Mouse (Mus musculus) thymus, adult 2 months (tissue): ENCODE data around the gene Dner. TPM values are rescaled to one million over a fixed set of nuclear protein-coding genes. Genes with fewer than 3 reads are reported as not detected.

ENCODE experiments used
- DNase-seq: peaks from one replicate; pipeline ENCODE4 v3.0.0; 2021
- H3K27ac ChIP-seq: fragments of 200-500 bp; 2 replicates; pipeline ENCODE4 v1.5.1; 2012; ENCODE audit warnings: low read length, control low read depth; ENCODE audit not compliant: control insufficient read depth, insufficient read depth
- H3K27me3 ChIP-seq: fragments of 200-500 bp; 2 replicates; pipeline ENCODE4 v1.6.1; 2012; ENCODE audit warnings: mild to moderate bottlenecking, low read length, moderate library complexity, mixed read lengths; ENCODE audit not compliant: control insufficient read depth, insufficient read depth
- H3K36me3 ChIP-seq: fragments of 200-500 bp; 2 replicates; pipeline ENCODE4 v1.6.1; 2012; ENCODE audit warnings: mild to moderate bottlenecking, low read length, moderate library complexity; ENCODE audit not compliant: control insufficient read depth, insufficient read depth
- H3K4me1 ChIP-seq: fragments of 200-500 bp; replicated peaks from 2 replicates; pipeline ENCODE4 v1.6.1; 2012; ENCODE audit warnings: low read length; ENCODE audit not compliant: control insufficient read depth, insufficient read depth
- H3K4me3 ChIP-seq: fragments of 200-500 bp; 2 replicates; pipeline ENCODE4 v1.5.1; 2012; ENCODE audit warnings: mild to moderate bottlenecking, low read length, control low read depth, moderate library complexity; ENCODE audit not compliant: control insufficient read depth, insufficient read depth
- CTCF ChIP-seq: fragments of 200-500 bp; IDR thresholded peaks from 2 replicates; pipeline ENCODE4 v1.5.1; 2012; ENCODE audit warnings: mild to moderate bottlenecking, control low read depth, low read length, moderate library complexity, borderline replicate concordance; ENCODE audit not compliant: control insufficient read depth, poor library complexity, insufficient read depth; ENCODE audit errors: extremely low read depth
- POLR2A ChIP-seq: fragments of 200-500 bp; IDR thresholded peaks from 2 replicates; pipeline ENCODE4 v1.6.1; 2012; ENCODE audit warnings: mild to moderate bottlenecking, low read length, control low read depth, moderate library complexity; ENCODE audit not compliant: control insufficient read depth, poor library complexity, insufficient read depth; ENCODE audit errors: extremely low read depth
- WGBS: fragments of 180-500 bp; shearing (Covaris S2); methylation state at CpG from one replicate; pipeline ENCODE4 v1.1.7; 2018; 5-methylcytosine and 5-hydroxymethylcytosine counted together
- polyA plus RNA-seq: library from polyadenylated mRNA; depleted of rRNA; stranded (reverse); fragments of >200 nt; gene quantifications from 2 replicates; pipeline ENCODE4 v1.2.3, GENCODE M21; 2012

The Dner gene
- polyA plus RNA-seq, 1 experiment, result 0.22 TPM

DNA sequence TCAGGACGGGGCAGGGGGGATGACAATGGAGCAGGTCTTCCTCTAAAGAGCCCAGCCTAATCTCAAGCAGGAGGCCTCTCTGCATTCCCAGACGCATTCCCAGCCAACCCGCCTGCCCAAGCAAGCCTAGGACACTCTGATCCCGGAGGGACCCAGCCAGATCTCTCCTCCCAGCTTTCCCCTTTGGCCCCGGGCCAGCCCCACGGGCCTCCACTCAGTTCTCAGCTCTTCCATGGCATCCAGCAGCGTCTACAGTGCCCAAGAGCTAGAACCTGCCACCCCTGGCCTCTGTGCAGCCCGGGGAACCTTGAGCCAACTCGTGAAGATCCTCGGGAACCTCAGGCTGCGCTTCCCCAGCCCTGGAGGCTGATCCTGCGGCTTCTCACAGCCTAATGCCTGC, 291.1 kb downstream of the Dner start:
- 69% methylated on average over 12 of the region's 12 CpGs for WGBS
- DNase-seq, result no peak
- Histone ChIP-seq H3K27me3 (no peaks in the 10 kb centered on the region), H3K4me3 (no peak overlapping the region), H3K27ac (no peak overlapping the region), H3K36me3 (no peaks in the 10 kb centered on the region), H3K4me1 (no peaks in the 10 kb centered on the region)
- TF ChIP-seq CTCF, result no peak
- TF ChIP-seq POLR2A, result no peak

DNA sequence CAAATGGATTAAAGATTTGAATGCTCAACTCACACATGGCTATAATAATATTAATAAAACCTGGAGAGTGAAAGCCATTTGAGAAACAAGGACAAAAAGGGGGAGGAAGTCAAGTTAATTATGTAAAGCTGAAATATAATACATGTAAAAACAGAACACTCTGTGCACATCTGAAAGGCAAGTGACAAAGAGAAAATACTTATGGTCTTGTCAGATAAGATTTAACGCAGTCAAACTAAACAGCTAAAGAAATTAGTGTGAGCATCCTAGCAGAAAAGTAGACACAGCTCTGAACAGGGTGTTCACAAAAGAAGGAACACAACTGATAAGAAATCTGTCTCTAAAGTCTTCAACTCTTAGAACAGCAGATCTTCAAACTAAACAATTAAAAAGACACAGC, 293.9 kb downstream of the Dner start:
- Histone ChIP-seq H3K27ac (no peak overlapping the region), H3K4me1 (no peaks in the 10 kb centered on the region), H3K4me3 (no peak overlapping the region), H3K27me3 (no peaks in the 10 kb centered on the region), H3K36me3 (no peaks in the 10 kb centered on the region)
- no peak for TF ChIP-seq CTCF
- TF ChIP-seq POLR2A, result no peak
- no peak for DNase-seq
- 83% methylated on average over 1 of the region's 1 CpGs for WGBS

- Histone ChIP-seq H3K27me3 (no peaks in the 10 kb centered on the region), H3K4me1 (no peaks in the 10 kb centered on the region), H3K27ac (no peak overlapping the region), H3K36me3 (no peaks in the 10 kb centered on the region), H3K4me3 (no peak overlapping the region)
- TF ChIP-seq POLR2A (no peak), CTCF (no peak)
- DNase-seq, result no peak
- 87% methylated on average over 3 of the region's 3 CpGs for WGBS
Observed at GRCm38 (mm10) chr1:84399671-84400070, 296.4 kb downstream of the Dner start.

GRCm38 (mm10) chr1:84399118-84399517, 296.9 kb downstream of the Dner start:
- Histone ChIP-seq H3K4me1 (no peaks in the 10 kb centered on the region), H3K36me3 (no peaks in the 10 kb centered on the region), H3K4me3 (no peak overlapping the region), H3K27me3 (no peaks in the 10 kb centered on the region), H3K27ac (no peak overlapping the region)
- no peak for TF ChIP-seq POLR2A
- no peak for DNase-seq
- WGBS, result 95% methylated on average over 4 of the region's 4 CpGs

- Histone ChIP-seq H3K27me3 (no peaks in the 10 kb centered on the region), H3K4me1 (no peaks in the 10 kb centered on the region), H3K27ac (no peak overlapping the region), H3K4me3 (no peak overlapping the region), H3K36me3 (no peaks in the 10 kb centered on the region)
- DNase-seq, result no peak
- TF ChIP-seq CTCF (no peak), POLR2A (no peak)
- WGBS, result 68% methylated on average over 3 of the region's 3 CpGs
Observed at GRCm38 (mm10) chr1:84396787-84397186, 299.2 kb downstream of the Dner start.

GRCm38 (mm10) chr1:84395928-84396327, 300.1 kb downstream of the Dner start:
- no peak overlapping the region for H3K4me3 ChIP-seq
- no peak for DNase-seq
- H3K36me3 ChIP-seq, result no peaks in the 10 kb centered on the region
- no peaks in the 10 kb centered on the region for H3K4me1 ChIP-seq
- 89% methylated on average over 8 of the region's 8 CpGs for WGBS
- no peaks in the 10 kb centered on the region for H3K27me3 ChIP-seq
- TF ChIP-seq CTCF (no peak), POLR2A (no peak)
- no peak overlapping the region for H3K27ac ChIP-seq

GRCm38 (mm10) chr1:84390961-84391360, 305.1 kb downstream of the Dner start:
- no peak overlapping the region for H3K27ac ChIP-seq
- no peak overlapping the region for H3K4me3 ChIP-seq
- no peak for DNase-seq
- TF ChIP-seq POLR2A (no peak), CTCF (no peak)
- H3K36me3 ChIP-seq, result no peaks in the 10 kb centered on the region
- no peaks in the 10 kb centered on the region for H3K4me1 ChIP-seq
- WGBS, result 89% methylated on average over 4 of the region's 4 CpGs
- no peaks in the 10 kb centered on the region for H3K27me3 ChIP-seq
